Mouse (Mus musculus) stomach, adult 2 months (tissue): ENCODE data around the gene Fundc2. TPM values are rescaled to one million over a fixed set of nuclear protein-coding genes. Genes with fewer than 3 reads are reported as not detected.

Experiments used
- polyA plus RNA-seq: library from polyadenylated mRNA; depleted of rRNA; stranded (reverse); fragments of >200 nt; gene quantifications from 2 replicates; pipeline ENCODE4 v1.2.3, GENCODE M21; 2012; rRNA removed

Fundc2 gene
- polyA plus RNA-seq, result 0.93 and 0.94 TPM in 2 replicates

GRCm38 (mm10) chrX:75382195-75382771 is at the start of gene Fundc2, which contains the start of gene F8:
Gene Fundc2, plus strand, starts transcription at chrX:75382399.
Gene F8, minus strand, starts transcription at chrX:75382615.

GRCm38 (mm10) chrX:75415936-75416785 is 34.0 kb downstream of the Fundc2 start, which contains the start of the genes Cmc4, Mtcp1 and Brcc3:
Gene Cmc4, minus strand, starts transcription at chrX:75416584.
Gene Mtcp1, minus strand, starts transcription at chrX:75416588.
Gene Brcc3, plus strand, starts transcription at chrX:75416628.

Other genes with a start within 250 kb of the Fundc2 start
- gene Smim9, start 218.6 kb upstream of the Fundc2 start, polyA plus RNA-seq, result not detected in 2 replicates
- gene F8, start 216 bp downstream of the Fundc2 start, polyA plus RNA-seq, result 0.15 TPM in 1 of 2 replicates, not detected in the other
- 0.51 and 1.6 TPM in 2 replicates for gene Cmc4, start 34.2 kb downstream of the Fundc2 start, polyA plus RNA-seq
- gene Mtcp1, start 34.2 kb downstream of the Fundc2 start, polyA plus RNA-seq, result 0.90 and 1.0 TPM in 2 replicates
- gene Brcc3, start 34.2 kb downstream of the Fundc2 start, polyA plus RNA-seq, result 0.66 and 1.3 TPM in 2 replicates
- gene Vbp1, start 131.9 kb downstream of the Fundc2 start, polyA plus RNA-seq, result 0.27 and 0.35 TPM in 2 replicates
- 0.08 and 0.10 TPM in 2 replicates for gene Rab39b, start 195.8 kb downstream of the Fundc2 start, polyA plus RNA-seq